Mouse (Mus musculus) lung, embryonic 15.5 days (tissue): ENCODE data around the gene Slc2a9. TPM values are rescaled to one million over a fixed set of nuclear protein-coding genes. Genes with fewer than 3 reads are reported as not detected.

ENCODE experiments used
- ATAC-seq: fragments of 200-750 bp; cut with Nextera tagmentation; 2 replicates; pipeline ENCODE4 v1.8.0; 2017; ENCODE audit warnings: moderate number of reproducible peaks, borderline replicate concordance; ENCODE audit not compliant: low FRiP score, low TSS enrichment; ENCODE audit errors: extremely low read depth
- H3K27ac ChIP-seq: fragments of 300-500 bp; sonication (generic); 2 replicates; pipeline ENCODE4 v1.5.1; 2015; ENCODE audit warnings: moderate library complexity, mild to moderate bottlenecking, inconsistent platforms
- H3K27me3 ChIP-seq: fragments of 300-500 bp; sonication (generic); 2 replicates; pipeline ENCODE4 v1.6.1; 2015; ENCODE audit warnings: inconsistent platforms
- H3K36me3 ChIP-seq: fragments of 300-500 bp; sonication (generic); 2 replicates; pipeline ENCODE4 v1.6.1; 2015; ENCODE audit warnings: inconsistent platforms
- H3K4me1 ChIP-seq: fragments of 300-500 bp; sonication (generic); 2 replicates; pipeline ENCODE4 v1.6.1; 2015; ENCODE audit warnings: inconsistent platforms
- H3K4me2 ChIP-seq: fragments of 300-500 bp; sonication (generic); 2 replicates; pipeline ENCODE4 v1.6.1; 2015; ENCODE audit warnings: inconsistent platforms, mild to moderate bottlenecking, moderate library complexity
- H3K4me3 ChIP-seq: fragments of 300-500 bp; sonication (generic); 2 replicates; pipeline ENCODE4 v1.5.1; 2015; ENCODE audit warnings: mild to moderate bottlenecking, inconsistent platforms
- H3K9ac ChIP-seq: fragments of 300-500 bp; sonication (generic); 2 replicates; pipeline ENCODE4 v1.6.1; 2015; ENCODE audit warnings: inconsistent platforms
- H3K9me3 ChIP-seq: fragments of 300-500 bp; sonication (generic); 2 replicates; pipeline ENCODE4 v1.6.1; 2016; ENCODE audit warnings: inconsistent platforms
- WGBS: fragments of 180-500 bp; shearing (Covaris S2); methylation state at CpG from one replicate; pipeline ENCODE4 v1.1.7; 2015; 5-methylcytosine and 5-hydroxymethylcytosine counted together
- polyA plus RNA-seq: library from polyadenylated mRNA; unstranded; fragments of >200 nt; fragmentation: Nextera tagmentation; extraction: Ambion mirVana; gene quantifications from 2 replicates; pipeline ENCODE4 v1.2.1, GENCODE M21; 2015

The Slc2a9 gene
- polyA plus RNA-seq, 1 experiment from 2014 or later: 1.4 TPM

DNA sequence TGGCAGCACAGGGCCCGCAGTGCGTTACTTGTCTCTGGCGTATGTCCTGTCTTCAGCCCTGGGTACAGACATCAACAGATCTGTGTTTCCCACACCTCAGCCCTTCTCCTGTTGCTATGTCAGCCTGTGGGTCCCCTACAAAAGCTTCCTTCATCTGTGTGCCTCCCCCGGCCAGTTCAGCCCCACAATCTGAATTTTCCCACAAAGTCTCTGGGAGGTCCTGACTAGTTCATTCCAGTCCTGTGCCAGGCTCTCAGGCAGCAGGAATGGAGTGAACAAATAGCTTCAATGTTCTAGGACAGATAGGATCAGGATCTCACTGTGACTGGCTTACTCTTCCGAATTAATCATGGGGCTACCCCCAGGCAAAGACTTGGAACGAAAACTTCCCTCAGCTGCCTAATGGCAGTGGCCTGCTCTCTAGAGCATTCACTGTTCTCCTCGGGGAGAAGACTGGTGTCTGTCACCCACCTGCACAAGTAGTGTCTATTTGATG lies 3.6 kb downstream of the Slc2a9 start:
- Histone ChIP-seq H3K27me3 (no peaks in the 10 kb centered on the region), H3K4me1 (no peaks in the 10 kb centered on the region), H3K36me3 (no peaks in the 10 kb centered on the region), H3K4me2 (no peak overlapping the region), H3K27ac (no peak overlapping the region), H3K4me3 (no peak overlapping the region), H3K9ac (no peak overlapping the region), H3K9me3 (no peaks in the 10 kb centered on the region)
- 75% methylated on average over 7 of the region's 7 CpGs for WGBS
- no peak for ATAC-seq

DNA sequence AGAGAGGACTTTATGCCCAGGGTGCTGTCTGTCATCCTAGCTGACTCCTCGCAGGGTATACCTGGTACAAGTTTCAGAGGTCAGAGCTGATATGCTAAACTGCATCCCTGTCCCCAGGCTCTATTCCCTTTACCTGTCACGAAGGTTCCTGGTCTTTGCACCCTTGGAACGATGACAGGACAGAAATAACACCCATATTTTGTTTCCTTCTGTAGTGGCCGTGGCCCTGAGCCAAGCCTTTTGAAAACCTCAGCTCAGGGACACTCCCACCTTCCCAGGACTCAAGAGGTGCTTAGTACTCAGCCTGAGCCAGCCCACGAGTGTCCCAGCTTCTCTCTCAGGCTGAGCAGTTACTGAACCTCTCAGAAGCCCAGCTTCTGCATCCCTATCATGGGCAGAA lies 4.5 kb downstream of the Slc2a9 start:
- Histone ChIP-seq H3K4me1 (no peaks in the 10 kb centered on the region), H3K4me3 (no peak overlapping the region), H3K27ac (no peak overlapping the region), H3K9ac (no peak overlapping the region), H3K4me2 (no peak overlapping the region), H3K27me3 (no peaks in the 10 kb centered on the region), H3K9me3 (no peaks in the 10 kb centered on the region), H3K36me3 (no peaks in the 10 kb centered on the region)
- 53% methylated on average over 5 of the region's 5 CpGs for WGBS
- ATAC-seq: no peak

DNA sequence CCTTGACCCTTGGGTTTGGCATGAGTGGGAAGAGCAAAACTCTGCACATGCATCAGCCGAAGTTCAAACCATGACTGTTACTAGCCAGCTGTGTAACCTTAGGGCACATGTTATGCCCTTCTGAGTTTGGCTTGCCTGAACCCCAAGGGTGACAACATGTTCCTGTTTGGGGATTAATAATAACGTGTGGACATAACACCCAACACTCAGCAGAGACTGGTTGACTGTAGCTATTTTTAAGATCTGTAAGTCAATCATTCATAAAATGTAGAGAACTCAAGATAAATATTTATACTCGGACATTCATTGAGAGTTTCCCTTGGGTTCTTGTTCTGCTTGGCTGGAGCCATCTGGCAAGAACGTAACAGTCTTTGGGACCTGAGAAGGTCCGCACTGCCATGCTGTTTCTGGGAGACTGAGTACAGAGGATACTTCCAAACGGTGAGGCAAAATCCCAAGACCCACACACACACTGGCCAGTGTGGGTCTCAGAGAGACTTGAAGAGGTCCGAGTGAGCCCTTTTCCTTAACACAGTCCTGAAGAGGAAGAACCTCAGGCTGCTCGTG lies 6.4 kb downstream of the Slc2a9 start:
- Histone ChIP-seq H3K36me3 (no peaks in the 10 kb centered on the region), H3K27me3 (no peaks in the 10 kb centered on the region), H3K4me3 (no peak overlapping the region), H3K27ac (no peak overlapping the region), H3K9ac (no peak overlapping the region), H3K9me3 (no peaks in the 10 kb centered on the region), H3K4me1 (no peaks in the 10 kb centered on the region), H3K4me2 (no peak overlapping the region)
- no peak for ATAC-seq
- 51% methylated on average over 8 of the region's 8 CpGs for WGBS

DNA sequence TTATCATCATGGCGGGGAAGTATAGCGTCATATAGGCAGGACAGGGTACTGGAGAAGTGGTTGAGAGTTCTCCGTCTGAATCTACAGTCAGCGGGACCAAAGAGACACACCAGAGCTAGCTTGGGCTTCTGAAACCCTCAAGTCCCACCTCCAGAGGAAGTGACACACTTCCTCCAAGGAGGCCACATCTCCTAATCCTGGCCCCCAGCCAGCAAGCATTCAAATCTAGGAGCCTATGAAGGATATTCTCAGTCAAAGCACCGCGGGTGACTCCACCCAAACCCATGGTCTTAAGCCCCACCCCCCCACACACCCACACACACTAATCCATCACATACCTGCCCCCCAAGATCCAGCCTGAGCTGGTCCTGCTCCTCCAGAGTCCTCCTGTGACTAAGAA lies 9.1 kb downstream of the Slc2a9 start:
- ATAC-seq: no peak
- H3K4me2 ChIP-seq: no peak overlapping the region
- no peaks in the 10 kb centered on the region for H3K4me1 ChIP-seq
- no peak overlapping the region for H3K4me3 ChIP-seq
- H3K27ac ChIP-seq: no peak overlapping the region
- H3K9me3 ChIP-seq: no peaks in the 10 kb centered on the region
- no peaks in the 10 kb centered on the region for H3K27me3 ChIP-seq
- H3K36me3 ChIP-seq: no peaks in the 10 kb centered on the region
- WGBS: 80% methylated on average over 6 of the region's 6 CpGs
- no peak overlapping the region for H3K9ac ChIP-seq

DNA sequence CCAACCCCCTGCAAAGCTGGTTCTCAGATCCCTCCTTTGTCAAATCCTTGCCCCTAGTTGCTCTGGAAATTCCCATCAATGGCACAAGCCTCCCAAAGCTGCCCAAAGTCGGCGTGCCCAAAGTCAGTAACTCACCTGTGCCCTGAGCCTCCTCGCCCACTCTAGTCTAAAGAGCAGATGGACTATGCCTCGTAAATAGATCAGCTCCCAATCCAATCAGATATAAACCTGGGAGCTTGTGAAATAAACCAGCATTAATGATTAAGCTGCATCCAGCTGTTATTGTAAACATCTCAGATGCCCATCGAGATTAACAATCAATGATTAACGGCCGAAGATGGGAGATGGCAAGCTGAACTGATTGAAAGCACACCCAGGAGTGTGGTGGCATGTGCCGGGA lies 11.2 kb downstream of the Slc2a9 start:
- Histone ChIP-seq H3K27ac (no peak overlapping the region), H3K4me3 (no peak overlapping the region), H3K9me3 (no peaks in the 10 kb centered on the region), H3K9ac (no peak overlapping the region), H3K27me3 (no peaks in the 10 kb centered on the region), H3K4me2 (no peak overlapping the region), H3K36me3 (no peaks in the 10 kb centered on the region), H3K4me1 (no peaks in the 10 kb centered on the region)
- WGBS: 73% methylated on average over 8 of the region's 8 CpGs
- no peak for ATAC-seq

DNA sequence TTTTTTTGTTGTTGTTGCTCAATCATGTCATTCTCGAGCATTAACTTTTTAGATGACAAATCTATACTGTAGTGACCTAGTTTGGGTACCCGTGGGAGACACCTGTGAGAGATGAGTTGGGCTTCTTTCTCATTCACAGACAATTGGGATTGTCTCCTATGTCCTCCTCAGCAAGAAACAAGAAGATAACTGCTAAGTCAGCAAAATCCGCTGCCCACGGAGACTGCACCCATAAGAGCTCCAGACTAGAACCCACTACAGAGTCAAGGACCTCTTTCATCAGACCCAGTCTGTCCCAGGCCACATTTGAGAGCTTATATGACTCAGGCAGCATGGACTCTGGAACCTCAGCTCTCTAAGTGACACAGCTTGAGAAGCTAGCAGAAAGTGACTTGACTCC lies 13.2 kb downstream of the Slc2a9 start:
- H3K4me1 ChIP-seq: no peaks in the 10 kb centered on the region
- H3K36me3 ChIP-seq: no peaks in the 10 kb centered on the region
- H3K4me3 ChIP-seq: no peak overlapping the region
- H3K9me3 ChIP-seq: no peaks in the 10 kb centered on the region
- H3K9ac ChIP-seq: no peak overlapping the region
- WGBS: 81% methylated on average over 4 of the region's 4 CpGs
- H3K27me3 ChIP-seq: no peaks in the 10 kb centered on the region
- no peak for ATAC-seq
- H3K27ac ChIP-seq: no peak overlapping the region
- no peak overlapping the region for H3K4me2 ChIP-seq

DNA sequence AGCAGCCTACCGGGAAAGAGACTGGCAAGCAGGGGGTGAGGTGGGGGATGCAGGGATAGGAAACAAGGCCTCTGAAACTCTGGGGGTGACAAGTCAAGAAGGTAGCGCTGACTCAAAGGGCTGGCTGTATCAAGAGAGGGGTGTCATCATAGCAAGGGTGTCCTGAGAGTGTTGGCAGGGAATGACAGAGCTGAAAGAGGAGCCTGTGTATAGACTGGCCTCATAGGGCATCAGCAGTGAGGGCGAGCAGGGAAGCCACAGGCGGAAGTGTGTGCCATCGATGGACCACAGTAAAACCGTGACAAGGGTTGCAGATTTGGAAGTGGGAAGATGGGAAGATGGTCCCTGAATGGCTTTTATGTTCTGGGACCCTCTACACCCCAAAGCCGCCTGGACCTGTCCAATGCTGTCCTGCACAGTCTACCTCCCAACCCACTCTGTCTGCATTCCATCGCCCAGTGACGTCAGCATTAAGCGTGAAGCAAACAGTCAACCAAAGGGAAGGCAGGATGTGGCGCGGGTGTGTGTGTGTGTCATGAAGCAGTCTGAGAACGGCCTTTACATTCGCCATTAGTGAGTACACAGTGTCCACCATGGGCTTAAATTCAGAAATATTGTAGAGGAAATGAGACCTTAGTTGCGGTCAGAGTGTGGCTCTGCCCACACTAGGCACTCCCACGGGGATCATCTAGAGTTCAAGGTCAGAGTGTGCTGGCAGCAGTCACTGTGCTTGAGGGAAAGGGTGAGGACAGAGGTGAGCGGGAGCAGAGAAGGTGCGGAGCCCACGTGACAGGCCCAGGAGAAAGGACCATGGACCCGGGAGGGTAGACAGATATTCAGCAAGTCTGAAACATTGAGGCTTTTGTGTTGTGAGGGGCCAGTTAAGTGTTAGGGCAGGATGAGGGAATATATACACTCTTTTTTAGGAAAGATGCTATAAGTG lies 14.0 kb downstream of the Slc2a9 start:
- Histone ChIP-seq H3K27me3 (no peaks in the 10 kb centered on the region), H3K4me2 (no peak overlapping the region), H3K27ac (no peak overlapping the region), H3K36me3 (no peaks in the 10 kb centered on the region), H3K4me3 (no peak overlapping the region), H3K4me1 (no peaks in the 10 kb centered on the region), H3K9ac (no peak overlapping the region), H3K9me3 (no peaks in the 10 kb centered on the region)
- ATAC-seq: no peak
- WGBS: 69% methylated on average over 20 of the region's 20 CpGs

DNA sequence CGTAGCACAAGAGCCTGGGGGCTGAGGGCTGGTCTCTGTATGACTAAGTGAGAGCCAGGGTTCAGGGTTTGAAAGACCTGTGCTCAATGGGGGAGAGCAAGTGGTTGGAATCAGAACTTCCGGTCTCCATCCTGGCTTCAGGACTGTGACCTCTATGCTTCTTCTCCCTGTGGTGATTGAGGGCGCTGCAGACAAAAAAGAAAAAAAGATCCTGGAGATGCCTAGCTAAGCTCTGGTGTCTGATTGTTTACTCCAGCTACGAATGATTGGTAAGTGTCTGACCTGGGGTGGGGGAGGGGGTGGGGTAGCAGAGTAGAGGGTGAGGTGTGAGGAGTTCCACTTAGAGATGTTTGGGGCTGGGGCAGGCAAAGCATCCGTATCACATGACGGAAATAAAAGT lies 14.9 kb downstream of the Slc2a9 start:
- Histone ChIP-seq H3K4me2 (no peak overlapping the region), H3K9me3 (no peaks in the 10 kb centered on the region), H3K27ac (no peak overlapping the region), H3K4me3 (no peak overlapping the region), H3K27me3 (no peaks in the 10 kb centered on the region), H3K9ac (no peak overlapping the region), H3K36me3 (no peaks in the 10 kb centered on the region), H3K4me1 (no peaks in the 10 kb centered on the region)
- ATAC-seq: no peak
- 34% methylated on average over 6 of the region's 6 CpGs for WGBS

DNA sequence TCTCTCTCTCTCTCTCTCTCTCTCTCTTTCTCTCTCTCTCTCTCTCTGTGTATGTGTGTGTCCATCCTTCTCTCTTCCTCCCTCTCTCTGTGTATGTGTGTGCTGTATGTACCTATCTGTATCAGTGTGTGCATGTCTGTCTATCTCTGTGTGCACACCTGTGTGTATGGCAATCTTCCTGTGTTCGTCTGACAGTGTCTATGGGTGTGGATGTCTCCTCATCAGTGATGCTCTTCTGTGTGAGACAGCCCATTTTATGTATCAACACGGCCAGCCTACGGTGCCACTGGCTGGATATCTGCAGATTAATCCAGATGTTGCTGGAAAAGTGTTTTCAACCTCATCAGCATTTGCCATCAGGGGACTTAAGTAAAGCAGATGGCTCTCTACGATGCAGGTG lies 15.7 kb downstream of the Slc2a9 start:
- no peak overlapping the region for H3K9ac ChIP-seq
- no peaks in the 10 kb centered on the region for H3K27me3 ChIP-seq
- no peaks in the 10 kb centered on the region for H3K9me3 ChIP-seq
- no peak for ATAC-seq
- no peaks in the 10 kb centered on the region for H3K36me3 ChIP-seq
- 78% methylated on average over 4 of the region's 4 CpGs for WGBS
- no peak overlapping the region for H3K4me3 ChIP-seq
- no peak overlapping the region for H3K4me2 ChIP-seq
- H3K4me1 ChIP-seq: no peaks in the 10 kb centered on the region
- no peak overlapping the region for H3K27ac ChIP-seq

DNA sequence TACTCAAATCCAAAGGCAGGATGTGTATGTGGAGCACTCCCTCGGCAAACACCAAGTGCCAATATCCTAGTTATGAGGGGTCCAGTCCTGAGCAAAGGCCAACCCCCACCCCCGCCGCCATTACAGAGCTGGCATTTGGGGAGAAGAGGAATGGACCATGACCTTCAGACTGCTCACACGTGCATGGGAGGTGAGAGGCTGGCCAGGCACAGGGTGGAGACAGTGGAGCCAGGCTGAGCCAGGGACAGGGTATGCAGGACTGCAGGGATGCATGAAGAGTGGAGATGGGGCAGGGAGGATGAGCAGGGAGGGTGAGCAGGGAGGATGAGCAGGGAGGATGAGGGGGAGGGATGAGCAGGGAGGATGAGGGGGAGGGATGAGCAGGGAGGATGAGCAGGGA lies 17.0 kb downstream of the Slc2a9 start:
- H3K4me3 ChIP-seq: no peak overlapping the region
- H3K36me3 ChIP-seq: no peaks in the 10 kb centered on the region
- H3K27ac ChIP-seq: no peak overlapping the region
- H3K4me1 ChIP-seq: 0 out of 2 replicates have a peak, but pooled peaks cover under 1% of the 10 kb centered on the region
- H3K4me2 ChIP-seq: no peak overlapping the region
- H3K9me3 ChIP-seq: no peaks in the 10 kb centered on the region
- WGBS: 72% methylated on average over 4 of the region's 4 CpGs
- no peaks in the 10 kb centered on the region for H3K27me3 ChIP-seq
- no peak for ATAC-seq
- no peak overlapping the region for H3K9ac ChIP-seq

DNA sequence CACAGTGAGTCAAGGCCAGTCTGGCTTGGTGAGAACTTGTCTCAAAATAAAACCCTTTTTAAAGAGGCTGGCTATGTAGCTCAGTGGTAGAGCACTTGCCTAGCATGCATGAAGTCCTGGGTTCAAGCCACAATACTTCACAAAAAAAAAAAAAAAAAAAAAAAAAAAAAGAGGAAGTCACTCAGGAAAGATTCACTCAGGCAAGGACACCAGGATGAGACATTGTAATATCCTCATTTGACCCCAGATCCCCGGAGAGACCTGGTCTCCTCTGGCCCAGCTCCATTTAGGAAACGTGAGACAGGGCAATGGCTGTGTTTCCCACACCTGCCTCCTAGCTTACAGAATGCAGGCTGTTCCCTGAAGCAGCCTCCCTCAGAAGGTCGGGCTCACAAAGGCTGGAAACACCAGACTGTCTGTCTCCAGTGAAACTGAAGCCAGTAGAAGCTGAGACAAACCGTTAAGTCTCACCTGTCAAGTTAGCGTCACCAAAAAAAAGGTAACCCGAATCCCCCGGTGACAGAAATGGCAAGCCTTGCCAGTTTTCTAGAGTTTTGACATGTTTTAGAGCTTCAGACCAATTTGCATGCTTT lies 19.3 kb downstream of the Slc2a9 start:
- Histone ChIP-seq H3K4me1 (peaks cover 16% of the 10 kb centered on the region), H3K36me3 (no peaks in the 10 kb centered on the region), H3K4me3 (no peak overlapping the region), H3K9me3 (no peaks in the 10 kb centered on the region), H3K4me2 (no peak overlapping the region), H3K9ac (no peak overlapping the region), H3K27ac (no peak overlapping the region), H3K27me3 (no peaks in the 10 kb centered on the region)
- WGBS: 47% methylated on average over 7 of the region's 7 CpGs
- no peak for ATAC-seq
